Mouse (Mus musculus): ENCODE measurements at regions not wholly inside any gene's neighbourhood (a gene's known extent, or its start where the extent isn't known, plus 50 kb on each side); places are given as distances from the start of the nearest gene placed in this dataset.

DNA sequence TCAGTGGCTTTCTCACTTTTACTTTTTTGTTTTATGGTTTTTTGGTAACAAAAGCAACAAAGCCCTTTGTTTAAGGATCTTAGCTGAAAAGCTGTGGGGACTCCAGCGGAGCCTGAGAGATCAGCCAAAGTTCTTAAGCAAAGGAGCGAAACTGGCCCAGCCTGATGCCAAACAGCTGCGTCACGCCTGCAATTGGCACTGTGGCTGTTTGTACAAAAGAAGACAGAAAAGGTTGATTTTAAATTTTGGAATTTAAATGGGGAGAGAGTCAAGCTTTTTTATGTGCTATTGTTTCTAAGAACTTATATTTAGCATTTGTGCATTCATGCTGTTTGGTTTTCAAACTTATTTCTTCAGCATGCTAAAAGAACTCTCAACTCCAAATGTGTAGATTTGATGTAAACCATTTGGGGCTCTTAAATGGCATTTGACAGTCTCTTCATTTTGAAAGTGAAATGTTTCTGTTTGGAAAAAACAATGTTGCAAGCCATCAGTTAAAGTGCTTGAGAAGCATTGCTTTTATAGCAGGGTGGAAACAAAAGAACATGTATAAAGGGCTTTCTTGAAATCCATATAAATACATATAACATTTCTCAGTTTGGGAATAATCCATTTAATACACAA, 105.1 kb upstream of the Daam1 start:
- H3K27ac ChIP-seq (replicated peaks): peak overlapping the region; percentile 82

DNA sequence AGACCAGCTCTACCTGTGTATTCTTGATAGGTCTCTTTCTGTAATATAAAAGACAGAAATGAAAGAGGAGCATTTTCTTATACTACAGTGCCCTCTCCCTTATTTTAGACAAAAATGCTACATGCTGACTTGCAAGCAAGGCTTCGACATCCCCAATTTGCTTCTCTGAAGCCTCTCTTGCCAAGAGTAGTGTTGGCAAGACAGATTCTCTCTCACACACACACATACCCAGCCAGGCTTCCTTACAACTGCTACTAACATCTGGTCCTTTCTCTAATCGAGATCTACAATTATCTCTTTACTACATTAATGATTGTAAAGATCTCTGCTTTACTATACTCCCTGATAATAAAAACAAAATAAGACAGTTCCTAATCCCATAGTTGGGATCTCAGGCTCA, 87.5 kb upstream of the Daam1 start:
- H3K4me2 ChIP-seq (replicated peaks): no peak overlapping the region
- no peaks in the 10 kb centered on the region for H3K27me3 ChIP-seq
- peaks cover 44% of the 10 kb centered on the region for H3K4me1 ChIP-seq
- H3K9me3 ChIP-seq (replicated peaks): no peaks in the 10 kb centered on the region
- H3K27ac ChIP-seq (replicated peaks): no peak overlapping the region
- H3K4me3 ChIP-seq (replicated peaks): no peak overlapping the region
- no peak for ATAC-seq (ENCODE audit: insufficient number of reproducible peaks, low FRiP score, low TSS enrichment, low read depth)
- 71% methylated on average over 2 of the region's 2 CpGs for WGBS
- no peak overlapping the region for H3K9ac ChIP-seq
- no peaks in the 10 kb centered on the region for H3K36me3 ChIP-seq

More for the DNA sequence above, 105.1 kb upstream of the Daam1 start:
- H3K4me2 ChIP-seq (replicated peaks): no peak overlapping the region
- 16% methylated on average over 4 of the region's 4 CpGs for WGBS
- H3K4me3 ChIP-seq (replicated peaks): no peak overlapping the region
- no peaks in the 10 kb centered on the region for H3K36me3 ChIP-seq
- H3K4me1 ChIP-seq: peaks cover 10% of the 10 kb centered on the region; the same call in 1 of the 2 replicates
- no peaks in the 10 kb centered on the region for H3K9me3 ChIP-seq (replicated peaks)
- H3K9ac ChIP-seq: no peak overlapping the region
- no peak for ATAC-seq (ENCODE audit: insufficient number of reproducible peaks, low FRiP score, low TSS enrichment, low read depth)
- no peaks in the 10 kb centered on the region for H3K27me3 ChIP-seq

DNA sequence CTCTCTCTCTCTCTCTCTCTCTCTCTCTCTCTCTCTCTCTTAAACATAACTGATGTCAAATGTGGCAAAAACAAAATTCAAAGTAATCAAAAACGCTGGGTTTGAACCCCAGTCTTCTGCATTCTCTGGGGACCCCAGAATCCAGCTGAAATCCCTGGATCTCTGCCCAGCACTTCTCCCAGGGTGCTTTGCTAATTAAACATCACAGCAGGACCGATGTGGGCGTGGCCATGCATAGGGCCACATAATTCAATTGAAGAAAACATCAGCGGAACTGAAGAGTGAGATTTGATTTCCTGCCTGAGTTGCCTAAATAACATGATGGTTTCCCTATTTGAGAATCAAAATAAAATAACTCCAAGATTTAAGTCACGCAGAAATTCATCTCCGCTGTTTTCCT, 84.9 kb upstream of the Daam1 start:
- Histone ChIP-seq H3K27ac (replicated peaks) (peak overlapping the region; percentile 93), H3K9me3 (replicated peaks) (no peaks in the 10 kb centered on the region), H3K4me1 (peaks cover 58% of the 10 kb centered on the region), H3K9ac (no peak overlapping the region), H3K4me2 (replicated peaks) (no peak overlapping the region), H3K36me3 (no peaks in the 10 kb centered on the region), H3K27me3 (no peaks in the 10 kb centered on the region), H3K4me3 (replicated peaks) (no peak overlapping the region)
- WGBS: 39% methylated on average over 6 of the region's 6 CpGs
- no peak for ATAC-seq (ENCODE audit: insufficient number of reproducible peaks, low FRiP score, low TSS enrichment, low read depth)

DNA sequence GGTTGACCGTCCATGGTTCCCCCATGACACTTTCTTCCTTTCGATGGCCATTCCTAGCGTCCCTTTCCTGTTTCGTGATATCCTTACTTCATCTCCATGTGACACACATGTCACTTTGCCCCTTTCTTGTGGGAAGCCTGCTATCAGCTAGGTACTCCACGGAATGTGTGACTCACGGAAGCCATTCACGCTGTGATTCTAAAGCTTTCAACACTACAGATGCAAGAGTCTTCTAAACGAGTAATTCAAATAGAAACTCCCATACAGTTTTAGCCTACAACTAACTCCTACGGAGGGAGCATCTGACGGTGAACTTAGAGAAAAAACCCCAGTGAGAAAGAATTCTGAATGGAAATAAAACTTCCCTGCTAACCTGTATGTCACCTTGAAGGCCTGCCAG, 83.5 kb upstream of the Daam1 start:
- H3K4me1 ChIP-seq: peaks cover 55% of the 10 kb centered on the region
- no peak overlapping the region for H3K4me2 ChIP-seq (replicated peaks)
- whole genome bisulfite sequencing: 89% methylated on average over 10 of the region's 10 CpGs
- no peaks in the 10 kb centered on the region for H3K27me3 ChIP-seq
- no peak overlapping the region for H3K9ac ChIP-seq
- no peak overlapping the region for H3K4me3 ChIP-seq (replicated peaks)
- H3K27ac ChIP-seq (replicated peaks): peak overlapping the region; percentile 93
- ATAC-seq (ENCODE audit: insufficient number of reproducible peaks, low FRiP score, low TSS enrichment, low read depth): no peak
- no peaks in the 10 kb centered on the region for H3K36me3 ChIP-seq
- H3K9me3 ChIP-seq (replicated peaks): no peaks in the 10 kb centered on the region

DNA sequence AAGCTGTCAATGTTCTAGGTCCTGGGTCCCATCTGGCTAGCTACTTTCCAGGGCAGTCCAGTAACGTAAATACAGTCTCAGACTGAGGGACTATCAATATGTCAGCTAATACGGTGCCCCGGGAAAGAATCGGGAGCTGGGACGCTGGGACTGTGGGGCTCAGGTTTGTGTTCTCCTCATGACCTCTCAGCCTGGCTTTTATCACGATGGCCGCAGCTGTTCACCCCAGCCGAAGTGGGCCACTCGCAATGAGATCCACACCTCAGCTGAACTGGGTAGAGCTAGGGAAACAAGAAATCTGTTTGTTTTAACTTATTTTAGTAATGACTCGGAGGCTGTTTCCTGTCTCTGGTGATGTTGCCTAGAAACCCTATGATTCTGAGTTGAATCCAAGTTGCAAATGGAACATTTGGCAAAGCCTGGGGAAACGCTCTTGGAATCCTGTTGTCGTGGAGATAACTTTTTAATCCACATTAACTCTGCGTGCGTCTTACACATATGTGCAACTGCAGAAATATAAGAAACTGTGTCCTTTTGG, 83.0 kb upstream of the Daam1 start:
- Histone ChIP-seq H3K4me1 (peaks cover 50% of the 10 kb centered on the region), H3K9me3 (replicated peaks) (no peaks in the 10 kb centered on the region), H3K4me2 (replicated peaks) (peak overlapping the region; percentile 37), H3K4me3 (replicated peaks) (no peak overlapping the region), H3K27ac (replicated peaks) (peak overlapping the region; percentile 93), H3K9ac (no peak overlapping the region), H3K36me3 (no peaks in the 10 kb centered on the region), H3K27me3 (no peaks in the 10 kb centered on the region)
- peak; percentile 65 for ATAC-seq (ENCODE audit: insufficient number of reproducible peaks, low FRiP score, low TSS enrichment, low read depth)
- 29% methylated on average over 14 of the region's 14 CpGs for WGBS

DNA sequence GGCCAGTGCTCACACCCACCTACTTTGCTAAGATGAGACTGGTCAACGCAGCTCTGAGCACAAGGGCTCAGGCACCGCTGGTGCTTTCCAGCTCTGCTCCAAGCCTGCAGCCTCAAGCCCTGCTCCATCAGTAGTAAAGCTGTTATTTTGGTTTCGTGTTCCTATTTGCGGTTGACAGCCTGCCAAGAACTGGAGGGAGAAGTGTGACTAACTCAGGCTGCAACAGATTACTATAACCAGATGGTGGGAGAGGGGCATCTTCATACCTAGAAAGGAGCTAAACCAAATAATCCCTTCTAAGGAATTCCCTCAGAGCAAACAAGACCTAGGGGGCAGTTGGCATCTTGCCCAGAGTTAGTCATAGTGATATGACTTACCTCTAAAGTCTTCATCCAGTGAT, 82.1 kb upstream of the Daam1 start:
- Histone ChIP-seq H3K4me3 (replicated peaks) (no peak overlapping the region), H3K27me3 (no peaks in the 10 kb centered on the region), H3K4me2 (replicated peaks) (peak overlapping the region; percentile 37), H3K36me3 (no peaks in the 10 kb centered on the region), H3K9me3 (replicated peaks) (no peaks in the 10 kb centered on the region), H3K9ac (no peak overlapping the region), H3K27ac (replicated peaks) (peak overlapping the region; percentile 93), H3K4me1 (peaks cover 45% of the 10 kb centered on the region)
- WGBS: 8% methylated on average over 4 of the region's 4 CpGs
- ATAC-seq (ENCODE audit: insufficient number of reproducible peaks, low FRiP score, low TSS enrichment, low read depth): peak; percentile 86

DNA sequence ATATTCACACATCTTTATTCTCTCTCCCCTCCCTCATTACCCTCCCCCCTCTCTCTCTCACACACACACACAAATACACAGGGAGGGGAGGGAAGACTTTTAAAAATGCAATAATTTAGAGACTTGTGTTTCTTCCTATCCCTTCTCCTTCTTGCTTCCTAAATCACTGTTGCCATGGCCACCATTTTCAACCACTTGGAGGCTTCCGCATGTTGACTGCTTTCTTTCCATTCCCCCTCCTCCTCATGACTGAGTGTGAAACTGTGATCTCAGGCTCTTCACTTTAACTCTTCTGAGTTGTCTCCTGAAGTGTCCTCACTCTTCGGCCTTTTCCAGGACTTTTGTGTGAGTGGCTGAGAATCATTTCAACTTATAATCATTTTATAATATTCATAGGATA, 81.2 kb upstream of the Daam1 start:
- H3K27ac ChIP-seq (replicated peaks): peak overlapping the region; percentile 93; the same call in 1 of the 2 replicates
- H3K36me3 ChIP-seq: no peaks in the 10 kb centered on the region
- 79% methylated on average over 2 of the region's 2 CpGs for WGBS
- no peaks in the 10 kb centered on the region for H3K27me3 ChIP-seq
- no peak overlapping the region for H3K9ac ChIP-seq
- ATAC-seq (ENCODE audit: insufficient number of reproducible peaks, low FRiP score, low TSS enrichment, low read depth): no peak
- H3K4me2 ChIP-seq (replicated peaks): no peak overlapping the region
- no peaks in the 10 kb centered on the region for H3K9me3 ChIP-seq (replicated peaks)
- H3K4me1 ChIP-seq: peaks cover 44% of the 10 kb centered on the region
- no peak overlapping the region for H3K4me3 ChIP-seq (replicated peaks)

DNA sequence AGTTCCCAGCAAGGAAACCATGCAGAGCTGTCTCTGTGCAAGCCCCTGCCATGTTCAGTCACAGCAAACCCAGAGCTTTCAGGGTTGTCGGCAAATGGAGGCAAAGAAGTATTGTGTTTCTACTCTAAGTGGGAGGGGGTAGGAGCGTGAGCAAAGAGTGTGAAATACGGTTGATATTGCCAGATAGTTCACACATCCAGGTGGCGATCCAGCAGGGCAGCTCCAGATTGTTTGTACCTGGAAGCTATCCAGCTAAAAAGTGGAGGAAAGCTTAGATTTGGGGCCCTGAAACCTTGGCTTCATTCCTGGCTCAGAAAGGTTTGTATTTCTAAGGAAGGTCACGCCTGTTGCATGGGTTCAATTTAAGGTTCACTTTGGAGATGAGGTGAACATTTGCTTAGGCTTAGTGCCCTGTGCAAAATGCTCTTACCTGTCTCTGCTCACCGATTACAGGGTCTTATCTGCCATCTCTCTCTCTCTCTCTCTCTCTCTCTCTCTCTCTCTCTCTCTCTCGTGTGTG, 78.1 kb upstream of the Daam1 start:
- 43% methylated on average over 7 of the region's 7 CpGs for WGBS

DNA sequence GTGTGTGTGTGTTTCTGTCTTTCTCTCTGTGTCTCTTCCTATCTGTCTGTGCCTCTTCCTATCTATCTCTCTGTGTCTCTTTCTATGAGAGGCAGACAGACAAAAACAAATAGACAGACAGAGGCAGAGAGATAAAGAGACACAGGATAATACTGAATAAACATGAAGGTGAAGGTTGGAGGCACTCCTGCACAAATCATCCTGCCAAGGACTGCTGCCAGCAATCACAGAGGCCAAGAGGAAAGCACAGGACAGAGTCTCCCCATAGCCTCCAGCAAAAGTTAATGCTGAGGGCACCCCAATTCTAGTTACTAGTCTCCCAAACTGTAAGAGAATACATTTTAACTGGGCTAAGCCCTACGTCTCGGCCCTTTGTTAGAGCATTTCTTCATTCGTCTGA, 77.6 kb upstream of the Daam1 start:
- Histone ChIP-seq H3K4me1 (peaks cover 15% of the 10 kb centered on the region), H3K4me2 (replicated peaks) (no peak overlapping the region), H3K27ac (replicated peaks) (no peak overlapping the region), H3K27me3 (no peaks in the 10 kb centered on the region), H3K4me3 (replicated peaks) (no peak overlapping the region), H3K36me3 (no peaks in the 10 kb centered on the region), H3K9me3 (replicated peaks) (no peaks in the 10 kb centered on the region), H3K9ac (no peak overlapping the region)
- WGBS: 84% methylated on average over 3 of the region's 3 CpGs
- no peak for ATAC-seq (ENCODE audit: insufficient number of reproducible peaks, low FRiP score, low TSS enrichment, low read depth)

More for the DNA sequence above, 78.1 kb upstream of the Daam1 start:
- Histone ChIP-seq H3K9me3 (replicated peaks) (no peaks in the 10 kb centered on the region), H3K4me1 (peaks cover 19% of the 10 kb centered on the region), H3K4me3 (replicated peaks) (no peak overlapping the region), H3K36me3 (no peaks in the 10 kb centered on the region), H3K27me3 (no peaks in the 10 kb centered on the region), H3K4me2 (replicated peaks) (no peak overlapping the region), H3K9ac (no peak overlapping the region), H3K27ac (replicated peaks) (0 out of 2 replicates have a peak overlapping the region, but pooled peaks have one; percentile 34)
- no peak for ATAC-seq (ENCODE audit: insufficient number of reproducible peaks, low FRiP score, low TSS enrichment, low read depth)

DNA sequence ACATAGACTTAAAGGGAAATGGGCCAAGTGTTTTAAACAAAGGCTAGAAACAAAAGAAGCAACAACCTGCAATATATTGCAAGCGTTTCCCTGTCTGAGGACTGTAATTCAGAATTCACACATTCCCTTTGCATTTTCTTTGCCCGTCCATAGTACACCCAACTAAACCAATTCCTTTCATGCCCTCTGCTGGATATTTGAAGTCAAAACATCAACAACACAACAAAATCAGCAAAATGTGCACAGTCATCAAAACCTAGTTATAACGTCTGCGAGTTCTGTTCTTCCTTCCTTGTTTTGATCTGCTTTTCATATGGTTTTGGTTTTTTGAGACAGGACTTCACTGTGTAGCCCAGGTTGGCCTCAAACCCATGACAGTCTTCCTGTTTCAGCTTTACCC, 67.7 kb upstream of the Daam1 start:
- Histone ChIP-seq H3K9me3 (replicated peaks) (no peaks in the 10 kb centered on the region), H3K4me2 (replicated peaks) (no peak overlapping the region), H3K9ac (no peak overlapping the region), H3K4me3 (replicated peaks) (no peak overlapping the region), H3K27ac (replicated peaks) (no peak overlapping the region), H3K36me3 (no peaks in the 10 kb centered on the region), H3K4me1 (no peaks in the 10 kb centered on the region), H3K27me3 (0 out of 2 replicates have a peak, but pooled peaks cover 3% of the 10 kb centered on the region)
- WGBS: 48% methylated on average over 4 of the region's 4 CpGs
- ATAC-seq (ENCODE audit: insufficient number of reproducible peaks, low FRiP score, low TSS enrichment, low read depth): no peak

DNA sequence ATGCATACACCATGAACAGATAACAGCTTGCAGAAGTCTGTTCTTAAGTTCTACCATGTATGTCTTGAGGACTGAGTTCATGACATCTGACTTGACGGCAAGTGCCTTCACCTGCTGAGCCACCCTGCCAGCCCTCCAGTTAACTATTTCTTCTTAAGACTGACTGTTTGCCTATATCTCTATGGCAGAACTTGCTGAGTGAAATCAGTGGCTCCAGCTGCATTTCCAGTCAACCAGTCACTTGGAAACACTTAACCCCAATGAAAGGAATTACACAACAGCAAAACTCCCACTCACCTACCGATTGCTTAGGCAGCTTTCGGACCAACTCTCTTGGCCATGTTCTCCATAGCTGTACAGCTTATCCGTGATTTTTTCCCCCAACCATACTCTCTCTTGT, 64.8 kb upstream of the Daam1 start:
- no peaks in the 10 kb centered on the region for H3K9me3 ChIP-seq (replicated peaks)
- H3K4me2 ChIP-seq (replicated peaks): no peak overlapping the region
- 88% methylated on average over 4 of the region's 4 CpGs for WGBS
- no peak overlapping the region for H3K27ac ChIP-seq (replicated peaks)
- H3K4me3 ChIP-seq (replicated peaks): no peak overlapping the region
- no peak for ATAC-seq (ENCODE audit: insufficient number of reproducible peaks, low FRiP score, low TSS enrichment, low read depth)
- H3K4me1 ChIP-seq: 0 out of 2 replicates have a peak, but pooled peaks cover 7% of the 10 kb centered on the region
- no peak overlapping the region for H3K9ac ChIP-seq
- no peaks in the 10 kb centered on the region for H3K36me3 ChIP-seq
- H3K27me3 ChIP-seq: 0 out of 2 replicates have a peak, but pooled peaks cover 3% of the 10 kb centered on the region

DNA sequence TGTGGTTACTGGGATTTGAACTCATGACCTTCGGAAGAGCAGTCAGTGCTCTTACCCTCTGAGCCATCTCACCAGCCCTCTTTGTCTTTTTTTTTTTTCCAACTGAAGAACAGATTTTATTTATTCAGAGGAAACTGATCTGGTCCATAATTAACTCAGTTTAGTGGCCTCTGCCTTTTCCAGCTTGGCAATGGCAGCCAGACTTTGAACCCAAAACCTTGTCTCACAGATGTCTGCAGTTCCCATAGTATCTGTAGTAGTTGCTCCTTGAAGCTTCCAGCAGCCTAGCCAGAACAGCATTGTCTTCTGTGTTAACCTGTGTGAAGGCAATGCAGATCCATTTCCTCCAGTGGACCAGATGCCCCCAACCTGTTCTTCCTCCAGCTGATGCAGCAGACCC, 64.2 kb upstream of the Daam1 start:
- H3K4me1 ChIP-seq: 0 out of 2 replicates have a peak, but pooled peaks cover 7% of the 10 kb centered on the region
- no peak for ATAC-seq (ENCODE audit: insufficient number of reproducible peaks, low FRiP score, low TSS enrichment, low read depth)
- no peak overlapping the region for H3K27ac ChIP-seq (replicated peaks)
- no peak overlapping the region for H3K4me3 ChIP-seq (replicated peaks)
- no peak overlapping the region for H3K4me2 ChIP-seq (replicated peaks)
- WGBS: 90% methylated on average over 1 of the region's 1 CpGs
- no peaks in the 10 kb centered on the region for H3K36me3 ChIP-seq
- no peaks in the 10 kb centered on the region for H3K9me3 ChIP-seq (replicated peaks)
- H3K9ac ChIP-seq: no peak overlapping the region
- 0 out of 2 replicates have a peak, but pooled peaks cover 3% of the 10 kb centered on the region for H3K27me3 ChIP-seq
